Mouse (Mus musculus) embryo, embryonic 10 days (tissue): Measurements from ENCODE around the gene Notch3.

ENCODE experiments used
- DNase-seq: peaks from one replicate; pipeline ENCODE4 v3.0.0-alpha.2; 2015; ENCODE audit warnings: low spot score

The Notch3 gene

DNA sequence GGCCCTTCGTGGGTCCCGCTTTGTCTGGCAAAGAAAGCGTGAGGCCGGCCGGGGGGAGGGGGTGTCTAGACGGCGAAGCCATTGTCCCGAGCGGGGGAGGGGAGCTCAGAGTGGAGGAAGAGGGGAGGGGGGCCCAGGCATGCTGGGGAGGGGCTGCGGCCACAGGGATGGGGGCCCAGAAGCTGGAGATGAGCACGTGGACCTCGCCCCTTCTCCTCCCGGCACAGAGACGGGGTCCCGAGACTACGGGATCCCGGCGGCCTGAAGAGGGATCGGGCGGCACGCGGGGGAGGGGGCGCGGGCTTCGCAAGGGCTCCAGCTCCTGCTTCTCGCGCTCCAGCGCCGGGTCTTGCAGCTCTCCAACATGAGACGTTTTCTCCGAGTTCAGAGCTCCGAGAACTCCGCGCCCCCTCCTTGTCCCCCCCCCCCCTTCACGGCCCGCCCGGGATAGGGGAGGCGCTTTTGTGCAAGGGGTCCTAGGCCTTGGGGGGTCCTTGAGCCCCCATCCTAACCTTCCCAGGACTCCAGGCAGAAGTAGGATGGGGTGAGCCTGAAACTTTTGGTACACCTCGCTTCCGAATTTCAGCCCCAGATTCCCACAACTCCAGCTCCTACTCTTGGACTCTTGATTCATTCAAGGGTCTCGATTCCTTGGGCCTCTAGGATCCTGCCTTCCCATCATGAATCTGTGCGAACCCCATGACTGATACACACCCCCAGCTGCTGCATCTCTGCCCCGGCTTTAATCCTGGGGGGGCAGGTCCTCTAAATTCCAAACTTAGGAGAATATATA lies 653 bp downstream of the Notch3 start:
- peak; percentile 91 for DNase-seq

DNA sequence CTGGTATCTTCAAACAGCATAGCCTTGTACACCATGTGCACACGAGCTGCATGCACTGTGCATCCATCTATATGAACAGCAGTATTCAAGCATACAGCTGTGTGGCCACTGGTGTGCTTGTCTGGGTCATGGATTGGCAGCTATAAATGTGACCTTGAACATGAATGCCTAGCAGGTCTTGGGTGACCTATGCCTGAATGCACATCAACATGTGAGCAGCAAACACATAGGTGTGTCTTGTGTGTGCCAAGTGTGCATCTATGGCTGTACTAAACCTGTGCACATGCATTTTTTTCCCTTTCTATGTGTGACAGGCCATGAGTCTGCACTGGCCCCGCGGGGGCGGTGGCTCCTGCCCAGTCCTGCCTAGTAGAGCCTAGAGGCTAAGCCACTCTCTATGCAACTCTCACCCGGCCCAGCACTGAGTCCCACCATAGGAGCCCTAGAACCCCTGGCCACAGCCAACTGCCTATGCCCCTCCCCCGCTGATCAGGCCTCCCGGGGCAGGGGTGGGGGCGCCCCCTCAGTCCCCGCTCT lies 1.3 kb downstream of the Notch3 start:
- DNase-seq = no peak

DNA sequence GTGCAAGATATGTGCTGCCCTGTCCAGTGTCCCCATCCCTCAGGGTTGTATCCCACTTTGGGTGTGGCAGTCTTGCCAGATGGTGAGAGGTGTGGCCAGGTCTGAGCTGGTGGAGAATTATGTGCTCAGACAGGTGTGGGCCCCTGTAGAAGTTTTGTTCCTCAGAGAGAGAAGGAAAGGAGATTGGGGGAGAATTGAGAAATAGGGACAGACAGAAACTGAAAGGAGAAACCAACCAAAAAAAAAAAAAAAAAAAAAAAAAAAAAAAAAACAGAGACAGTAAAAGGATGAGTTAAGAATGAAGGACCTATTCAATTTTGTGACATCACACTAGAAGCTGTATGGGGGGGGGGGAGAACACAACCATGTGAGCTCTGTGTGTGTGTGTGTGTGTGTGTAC lies 1.9 kb downstream of the Notch3 start:
- no peak for DNase-seq

DNA sequence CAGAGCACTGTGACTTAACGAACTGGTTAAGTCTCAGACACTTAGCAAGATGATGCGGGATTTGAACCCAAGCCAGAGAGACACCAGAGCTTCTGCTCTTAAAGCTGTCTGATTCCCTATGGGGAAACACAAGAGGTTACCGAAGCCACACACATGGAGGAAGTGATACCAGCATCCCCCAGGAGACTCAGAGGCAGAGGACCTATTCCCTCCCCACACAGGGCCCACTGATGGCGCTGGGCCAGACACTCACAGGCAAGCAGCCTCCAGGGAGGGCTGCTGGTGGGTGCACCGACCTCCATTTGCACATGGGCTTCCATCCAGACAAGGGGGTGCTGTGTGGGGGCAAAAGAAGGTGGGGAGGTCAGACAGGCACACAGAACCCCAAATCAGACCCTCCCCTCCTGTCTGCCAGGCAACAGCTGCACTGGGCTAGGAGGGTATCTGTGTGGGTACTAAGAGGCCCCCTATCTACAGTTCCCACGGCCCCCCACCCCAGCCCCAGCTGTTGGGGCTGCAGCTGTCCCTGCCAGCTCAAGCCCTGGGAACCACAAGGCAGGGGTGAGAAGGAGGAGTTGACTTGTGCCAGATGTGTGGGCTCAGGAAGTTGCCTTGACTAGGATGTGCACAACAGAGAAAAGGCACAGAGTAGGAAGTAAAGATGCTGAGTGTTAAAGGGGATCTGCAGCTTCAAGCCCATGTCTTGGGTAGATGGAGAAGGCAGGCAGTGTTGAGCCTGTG lies 2.6 kb downstream of the Notch3 start:
- DNase-seq = no peak

DNA sequence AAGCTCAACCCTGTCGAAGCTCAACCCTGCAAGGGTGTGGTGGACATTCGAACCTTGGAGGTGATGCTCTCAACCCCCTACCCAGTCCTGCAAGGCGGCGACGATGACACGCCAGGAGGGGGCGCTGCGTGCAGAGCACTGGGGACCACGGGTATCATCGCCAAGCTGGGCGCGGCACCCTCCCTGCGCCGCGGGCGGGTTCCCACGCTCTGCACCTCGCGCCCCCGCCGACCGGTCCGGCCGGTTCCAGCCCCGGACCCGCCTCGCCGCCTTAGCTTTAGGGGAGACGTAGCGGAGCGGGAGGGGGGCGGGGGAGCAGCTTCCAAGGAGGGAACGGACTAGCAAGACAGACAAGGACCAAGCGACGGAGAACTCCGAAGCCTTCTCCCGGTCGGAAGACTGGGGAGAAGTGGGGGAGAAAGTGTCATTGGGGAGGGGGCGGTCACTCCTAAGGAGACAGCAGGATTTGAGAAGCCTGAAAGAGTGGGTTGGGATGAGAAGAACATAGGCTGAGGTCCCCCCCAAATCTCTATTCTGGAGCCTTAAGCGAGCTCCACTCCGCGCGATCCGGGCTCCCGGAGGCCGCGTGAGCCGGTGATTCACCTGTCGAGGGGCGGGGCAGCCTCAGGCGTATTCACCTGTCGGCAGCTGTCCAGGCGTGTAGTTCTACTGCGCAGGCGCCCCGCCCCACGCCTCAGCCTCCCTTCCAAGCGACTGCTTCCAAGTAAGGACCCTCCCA lies 4.4 kb downstream of the Notch3 start:
- peak; percentile 86 for DNase-seq

DNA sequence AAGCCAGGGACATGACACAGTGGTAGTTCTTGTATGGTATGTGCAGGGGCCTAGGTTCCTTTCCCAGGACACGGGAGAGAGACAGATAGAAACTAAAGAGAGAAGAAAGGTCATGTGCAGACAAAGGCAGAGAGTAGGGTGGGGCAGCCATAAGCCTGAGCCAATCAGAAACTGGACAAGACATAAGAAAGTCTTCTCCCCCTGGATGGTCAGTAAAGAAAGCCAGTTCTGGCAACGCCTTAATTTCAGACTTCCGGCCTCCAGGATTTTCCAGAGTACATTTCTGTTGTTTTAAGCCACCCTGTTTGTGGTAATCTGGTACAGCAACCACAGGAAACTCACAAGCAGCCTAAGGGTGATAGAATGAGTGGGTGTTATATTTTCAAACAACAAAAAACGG lies 5.8 kb downstream of the Notch3 start:
- DNase-seq = no peak

DNA sequence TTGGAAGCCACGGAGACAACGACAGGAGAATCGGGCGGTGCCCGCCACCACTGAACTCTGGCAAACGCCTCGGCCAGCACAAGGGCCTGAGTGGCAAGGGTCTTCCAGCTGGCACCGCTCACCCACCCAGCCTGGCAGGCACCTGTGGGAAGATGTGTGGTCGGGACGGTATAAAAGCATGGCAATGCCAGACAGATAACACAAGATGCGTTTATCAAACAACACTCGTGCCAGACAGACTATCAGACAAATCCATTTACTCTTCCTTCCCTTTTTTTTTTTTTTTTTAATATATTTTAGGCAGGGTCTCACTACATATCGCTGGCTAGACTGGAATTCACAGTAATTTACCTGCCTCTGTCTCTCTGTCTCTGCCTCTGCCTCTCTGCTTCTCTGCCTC lies 7.8 kb downstream of the Notch3 start:
- no peak for DNase-seq

DNA sequence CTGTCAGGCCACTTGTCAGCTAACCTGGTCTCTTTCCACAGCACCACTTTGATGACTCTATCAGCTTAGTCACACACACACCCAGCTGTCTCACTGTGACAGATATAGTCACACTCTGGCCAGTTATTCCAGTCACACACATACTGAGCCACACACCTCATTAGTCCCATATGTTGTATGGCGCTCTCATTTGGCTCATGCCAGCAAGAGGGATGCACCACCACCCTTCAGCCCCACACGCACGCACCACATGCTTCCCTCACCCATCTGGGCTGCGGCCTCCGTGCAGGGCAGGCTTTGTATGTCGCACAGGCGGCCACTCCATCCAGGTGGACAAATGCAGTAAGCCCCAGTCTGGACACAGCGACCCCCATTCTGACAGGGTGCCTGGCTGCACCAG lies 19.9 kb downstream of the Notch3 start:
- DNase-seq = no peak

DNA sequence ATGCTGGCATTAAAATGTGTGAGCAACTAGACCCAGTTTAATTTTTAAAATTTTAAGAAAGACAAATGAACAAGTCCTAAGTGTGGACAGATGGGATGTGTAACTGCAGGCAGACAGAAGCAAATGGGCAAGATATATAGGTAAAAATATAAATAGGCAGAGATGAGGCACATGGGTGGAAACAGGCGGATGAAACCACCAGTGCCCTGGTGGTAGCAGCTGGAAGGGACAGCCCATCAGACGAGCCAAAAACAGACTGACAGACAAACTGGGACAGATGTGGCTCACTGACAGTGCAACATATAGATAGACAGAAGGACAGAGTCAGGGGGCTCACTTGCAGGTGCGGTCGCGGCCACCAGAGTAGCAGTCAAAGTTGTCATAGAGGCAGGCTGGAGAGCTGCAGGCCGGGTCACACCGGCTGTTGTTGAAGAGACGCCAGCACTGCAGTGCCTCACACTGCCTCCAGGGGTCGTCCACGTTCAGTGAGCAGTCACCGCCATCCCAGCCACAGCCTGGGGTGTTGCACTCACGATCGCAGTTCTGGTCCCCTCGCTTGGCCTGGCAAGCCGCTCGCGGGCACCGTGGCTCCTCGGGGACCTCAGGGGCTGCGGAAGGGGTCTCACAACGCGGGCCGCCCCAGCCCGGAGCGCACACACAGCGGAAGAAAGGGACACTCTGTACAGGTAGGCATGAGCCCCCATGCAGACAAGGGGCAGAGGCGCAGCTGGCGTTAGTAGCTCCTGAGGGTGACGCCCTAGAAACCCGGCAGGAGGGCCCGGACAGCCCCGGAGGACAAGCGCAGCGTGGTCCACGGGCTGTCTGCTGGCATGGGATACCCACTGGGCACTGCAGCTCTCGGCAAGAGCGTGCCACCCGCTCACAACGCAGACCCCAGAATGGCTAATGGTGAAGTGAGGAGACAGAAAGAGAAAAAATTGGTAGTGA lies 23.5 kb downstream of the Notch3 start:
- DNase-seq = peak; percentile 91

DNA sequence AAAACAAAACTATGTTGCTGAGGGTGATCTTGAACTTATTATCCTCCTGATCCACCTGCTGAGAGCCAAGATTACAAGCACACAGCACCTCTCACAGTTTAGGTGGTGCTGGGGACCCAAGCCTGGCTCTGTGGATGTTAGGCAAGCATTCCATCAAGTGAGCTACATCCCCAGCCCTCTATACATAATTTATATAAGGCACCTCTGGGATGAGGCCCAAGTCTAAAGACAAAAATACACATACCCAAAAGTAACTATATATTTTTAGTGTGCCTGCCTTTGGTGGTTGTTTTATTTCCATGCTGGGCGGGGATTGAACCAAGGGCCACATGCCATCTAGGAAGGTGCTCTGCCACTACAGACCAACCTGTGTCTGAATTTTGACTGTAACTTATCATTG lies 24.4 kb downstream of the Notch3 start:
- DNase-seq = no peak

DNA sequence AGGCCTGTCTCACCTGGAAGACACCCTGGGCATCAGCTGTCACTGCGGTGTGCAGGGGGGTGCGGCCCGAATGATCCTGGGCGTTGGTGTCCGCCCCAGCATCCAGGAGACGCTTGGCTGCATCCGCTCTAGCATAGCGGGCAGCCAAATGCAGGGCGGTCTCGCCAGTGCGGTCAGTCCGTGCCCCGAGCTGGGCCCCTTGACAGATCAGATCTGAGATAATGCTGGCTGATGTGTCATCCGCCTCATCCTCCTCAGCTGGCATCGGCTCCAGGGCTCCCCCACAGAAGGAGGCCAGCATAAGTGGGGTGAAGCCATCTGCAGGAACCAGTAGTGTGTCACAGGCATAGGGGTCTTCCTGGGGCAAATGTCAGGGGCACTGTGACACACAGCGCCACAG lies 33.3 kb downstream of the Notch3 start:
- no peak for DNase-seq

DNA sequence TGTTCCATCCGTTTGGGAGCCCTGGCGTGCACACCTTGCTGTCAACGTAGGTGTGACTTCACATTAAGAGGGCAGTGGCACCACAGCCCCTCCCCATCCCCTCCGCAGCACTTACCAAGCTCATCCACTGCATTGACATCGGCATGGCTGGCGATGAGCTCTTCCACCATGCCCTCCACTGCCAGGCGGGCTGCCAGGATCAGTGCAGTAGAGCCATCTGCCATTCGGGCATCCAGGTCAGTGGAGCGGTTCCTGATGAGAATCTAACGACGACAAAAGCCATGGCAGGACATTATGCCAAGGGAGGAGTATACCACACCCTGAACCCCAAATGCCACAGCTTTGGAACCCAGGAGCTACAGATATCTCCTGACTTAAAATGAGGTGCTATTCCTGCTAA lies 34.6 kb downstream of the Notch3 start:
- DNase-seq = no peak

DNA sequence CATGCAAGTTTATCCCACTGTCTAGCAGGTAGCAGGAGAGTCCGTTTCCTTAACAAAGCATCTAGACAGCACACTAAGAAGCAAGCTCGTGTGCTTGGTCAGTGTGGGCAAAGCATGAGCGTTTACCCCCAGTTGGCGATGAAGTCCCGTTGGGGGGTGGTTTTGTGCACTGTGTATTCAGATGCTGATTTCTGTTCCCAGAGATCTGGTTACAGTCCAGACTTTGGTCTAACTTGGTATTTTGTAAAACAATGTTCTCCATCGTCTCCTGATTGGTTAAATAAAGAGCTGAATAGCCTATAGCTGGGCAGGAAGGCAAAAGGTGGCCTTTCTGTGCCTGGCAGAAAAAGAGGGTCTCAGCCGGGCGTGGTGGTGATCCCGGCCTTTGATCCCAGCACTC lies 36.1 kb downstream of the Notch3 start:
- no peak for DNase-seq

DNA sequence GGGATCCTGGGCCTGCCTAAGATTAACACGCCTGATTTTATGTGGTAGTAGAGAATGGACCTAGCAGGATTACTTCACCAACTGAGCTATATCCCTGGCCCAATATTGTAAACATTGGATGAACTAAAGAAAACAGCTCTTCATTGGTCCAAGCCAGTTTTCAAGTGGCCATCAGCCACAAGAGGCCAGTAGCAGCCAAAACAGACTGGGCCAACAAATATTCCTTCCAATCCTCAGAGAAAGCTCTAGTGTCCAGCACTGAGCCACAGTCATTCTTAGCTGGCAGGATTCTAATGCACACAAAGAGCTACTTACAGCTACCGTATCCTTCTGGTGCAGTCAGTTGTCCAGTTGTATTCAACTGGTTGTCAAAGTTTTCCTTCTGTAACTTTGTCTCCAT lies 39.5 kb downstream of the Notch3 start:
- no peak for DNase-seq

DNA sequence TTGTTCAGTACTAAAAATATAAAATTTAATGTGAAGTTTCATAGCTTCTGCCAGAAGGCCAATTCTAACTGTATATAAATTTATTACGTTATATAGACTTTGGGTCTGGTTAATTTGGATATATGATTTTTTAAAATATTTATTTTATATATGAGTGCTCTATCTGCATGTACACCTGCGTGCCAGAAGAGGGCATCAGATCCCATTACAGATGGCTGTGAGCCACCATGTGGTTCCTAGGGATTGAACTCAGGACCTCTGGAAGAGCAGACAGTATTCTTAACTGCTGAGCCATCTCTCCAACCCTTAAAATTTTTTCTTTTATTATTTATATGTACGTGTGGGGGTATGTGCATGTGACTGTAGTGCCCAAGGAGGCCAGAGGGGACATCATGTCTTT lies 41.2 kb downstream of the Notch3 start:
- no peak for DNase-seq

DNA sequence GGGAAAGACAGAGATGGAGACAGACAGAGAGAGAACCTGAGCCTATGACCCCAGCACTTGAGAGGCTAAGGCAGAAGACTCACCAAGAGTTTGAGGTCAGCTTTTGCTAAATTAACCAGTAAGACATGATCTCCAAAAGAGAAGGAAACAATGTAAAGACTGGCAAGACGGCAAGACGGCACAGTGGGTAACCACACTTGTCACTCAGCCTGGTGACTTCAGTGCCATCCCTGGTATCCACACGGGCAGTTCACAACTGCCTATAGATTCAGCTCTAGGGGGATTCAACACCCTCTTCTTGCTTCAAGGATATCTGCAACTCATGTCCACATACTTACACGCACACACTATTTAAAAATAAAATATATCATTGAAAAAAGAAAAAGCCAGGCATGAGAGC lies 43.1 kb downstream of the Notch3 start:
- no peak for DNase-seq

DNA sequence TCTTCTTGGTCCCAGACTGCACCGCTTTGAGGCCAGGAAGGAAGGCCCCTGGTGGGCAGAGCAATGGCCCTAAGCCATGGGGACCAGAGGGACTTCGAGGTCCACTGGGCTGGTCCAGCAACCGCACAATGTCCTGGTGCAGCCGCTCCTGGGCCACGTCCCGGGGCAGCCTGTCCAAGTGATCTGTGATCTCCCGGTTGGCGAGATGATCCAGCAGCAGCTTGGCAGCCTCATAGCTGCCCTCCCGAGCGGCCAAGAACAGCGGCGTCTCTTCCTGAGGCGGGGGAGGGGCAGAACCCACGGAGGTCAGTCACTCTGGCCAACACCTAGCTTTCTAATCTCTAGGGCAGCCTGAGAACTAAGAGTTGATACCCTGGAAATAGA lies 44.1 kb downstream of the Notch3 start:
- no peak for DNase-seq

DNA sequence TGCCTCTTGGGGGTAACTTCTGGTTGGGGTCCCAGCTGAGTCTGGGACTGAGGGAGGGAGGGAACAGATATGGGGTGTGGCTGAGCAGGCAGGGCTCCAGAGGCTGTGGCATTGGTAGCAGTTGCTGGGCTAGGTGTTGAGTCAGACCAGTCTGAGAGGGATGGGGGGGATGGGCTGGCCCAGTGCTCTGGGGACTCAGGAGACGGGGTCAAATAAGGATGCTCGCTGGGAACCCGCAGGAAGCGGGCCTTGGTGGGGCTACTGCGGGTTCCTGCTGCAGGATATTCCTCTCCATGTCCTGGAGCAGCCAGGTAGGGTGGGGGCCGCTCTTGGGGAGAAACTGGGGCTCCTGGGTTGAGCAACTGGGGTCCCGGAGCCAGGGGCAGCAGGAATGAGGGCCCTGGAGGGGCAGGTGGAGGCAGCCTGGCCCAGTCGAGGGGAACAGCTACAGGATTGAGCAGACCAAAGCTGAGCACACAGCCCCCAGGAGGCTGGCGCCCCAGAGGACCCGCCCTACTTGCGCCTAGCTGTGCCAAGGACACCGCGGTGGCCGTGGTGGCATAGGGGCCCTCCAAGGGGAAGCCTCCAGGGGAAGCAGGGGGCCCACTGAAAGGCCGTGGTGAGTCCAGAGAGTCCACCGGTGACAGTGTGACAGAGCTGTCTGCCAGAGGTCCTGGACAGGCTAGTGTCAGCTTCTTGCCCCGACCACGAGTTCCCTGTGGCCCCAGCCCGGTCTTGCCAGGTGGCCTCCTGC lies 44.6 kb downstream of the Notch3 start:
- no peak for DNase-seq

DNA sequence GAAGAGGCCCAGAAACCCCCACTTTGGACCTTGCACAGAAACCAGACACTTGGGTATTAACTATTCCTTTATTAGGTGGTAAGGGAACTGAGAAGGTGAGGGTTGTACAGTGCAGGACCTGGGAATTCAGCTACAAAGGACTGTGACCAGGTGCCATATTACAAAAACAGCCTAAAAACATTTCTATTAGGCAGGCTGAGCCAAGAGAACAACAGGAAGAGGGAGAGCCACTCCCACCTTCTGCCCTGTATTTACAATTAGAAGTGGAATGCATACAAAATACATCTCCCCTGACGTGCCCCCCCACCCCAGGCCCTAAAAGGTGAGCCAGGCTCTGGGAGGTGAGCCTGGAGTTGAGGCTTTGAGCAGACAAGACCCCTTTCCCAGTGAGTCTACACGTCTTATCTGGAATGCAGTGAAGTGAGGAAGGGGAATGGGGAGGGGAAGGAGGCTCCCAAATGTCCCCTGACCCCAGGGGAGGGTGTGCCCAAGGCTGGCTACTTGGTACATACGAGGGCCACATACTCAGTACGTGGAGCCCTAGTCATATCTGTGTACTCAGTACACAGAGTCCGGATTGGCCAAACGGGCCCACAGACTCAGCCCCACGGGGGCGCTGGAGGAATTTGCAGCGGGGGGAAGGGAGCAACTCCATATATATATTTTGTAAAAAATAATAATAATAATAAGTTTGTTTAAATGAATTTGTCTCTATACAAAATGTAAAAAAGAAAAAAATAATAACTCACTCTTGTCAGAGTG lies 45.7 kb downstream of the Notch3 start:
- no peak for DNase-seq

DNA sequence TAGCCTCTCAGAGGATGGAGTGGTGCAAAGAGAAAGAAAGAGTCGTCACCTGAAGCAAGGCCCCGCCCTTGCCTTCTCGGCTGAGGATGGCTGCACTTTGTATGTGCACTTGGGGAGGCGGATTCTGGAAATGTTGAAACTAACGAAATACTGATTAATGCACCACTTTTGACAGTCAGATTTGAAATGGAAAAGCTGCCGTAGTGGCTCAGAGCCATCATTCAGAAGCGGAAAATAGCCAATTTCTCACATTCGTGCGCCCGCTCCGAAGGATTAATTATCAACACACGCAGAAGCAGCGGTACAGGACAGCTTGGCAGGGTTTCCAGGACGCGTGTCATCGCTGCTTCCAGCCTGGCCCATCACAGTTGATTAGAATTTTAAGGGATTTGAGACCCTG lies 47.5 kb downstream of the Notch3 start:
- DNase-seq = no peak
